Mouse (Mus musculus) bone marrow, adult 2 months (tissue): ENCODE measurements around the gene Ppp1r2.

Experiments
- CTCF ChIP-seq: fragments of 200-500 bp; IDR thresholded peaks from 2 replicates; pipeline ENCODE4 v1.5.1; 2011; ENCODE audit warnings: low read length, control low read depth; ENCODE audit not compliant: control insufficient read depth, insufficient read depth
- POLR2A ChIP-seq: fragments of 200-500 bp; IDR thresholded peaks from 2 replicates; pipeline ENCODE4 v1.6.1; 2011; ENCODE audit warnings: low read depth, mild to moderate bottlenecking, control low read depth, low read length, borderline replicate concordance; ENCODE audit not compliant: control insufficient read depth

DNA sequence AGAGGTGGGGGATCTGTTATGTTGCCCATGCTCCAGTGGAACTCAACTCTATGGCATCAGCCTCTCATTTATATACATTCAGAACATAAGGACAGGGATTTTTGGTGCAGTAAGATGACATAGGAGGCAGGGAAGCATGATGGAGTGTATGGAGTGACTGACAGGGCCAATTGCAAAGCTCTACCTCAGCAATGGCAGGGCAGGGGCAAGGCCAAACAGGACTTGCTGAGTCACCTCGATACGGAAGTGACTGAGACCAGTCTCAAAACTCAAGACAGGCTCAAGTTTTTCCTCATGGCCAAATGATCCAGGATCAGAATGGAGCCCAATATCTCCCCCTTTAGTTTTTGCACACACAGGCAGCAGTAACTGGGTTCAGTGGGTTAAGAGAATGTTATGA lies 18.9 kb downstream of the Ppp1r2 start:
- TF ChIP-seq CTCF (no peak), POLR2A (no peak)
